Mouse (Mus musculus): ENCODE measurements around the gene Cldn7.
"Not testable (repeated sequence)": the region's sequence is repeated elsewhere in the genome, so short reads cannot be mapped to it uniquely, and the experiment has no call there.

Cldn7 gene

GRCm38 (mm10) chr11:70014051-70014450, 49.5 kb downstream of the Cldn7 start:
- DNase-seq (ENCODE audit: low spot score in 2 of 2) = no peak

- DNase-seq (ENCODE audit: low spot score in 2 of 2) = peak; percentile 79 to 86
Measured at GRCm38 (mm10) chr11:70014880-70015558, 50.4 kb downstream of the Cldn7 start, which contains the start of gene Acadvl. Gene Acadvl (minus strand): TSS chr11:70015411.

GRCm38 (mm10) chr11:70015677-70016076, 51.1 kb downstream of the Cldn7 start:
- DNase-seq (ENCODE audit: low spot score in 2 of 2) = no peak

- DNase-seq (ENCODE audit: low spot score in 2 of 2) = not testable (repeated sequence)
Measured at GRCm38 (mm10) chr11:70016177-70016576, 51.6 kb downstream of the Cldn7 start.

- DNase-seq (ENCODE audit: low spot score in 2 of 2) = no peak
Measured at GRCm38 (mm10) chr11:70016669-70017068, 52.1 kb downstream of the Cldn7 start, which contains the start of gene Dlg4. Gene Dlg4 (plus strand): TSS chr11:70016942.

- no peak for DNase-seq (ENCODE audit: low spot score in 2 of 2)
Measured at GRCm38 (mm10) chr11:70017199-70017767, 52.7 kb downstream of the Cldn7 start.

All from urinary bladder, postnatal 4 days (tissue).